Mouse (Mus musculus): ENCODE results near the gene Rpl21. TPM values are rescaled to one million over a fixed set of nuclear protein-coding genes. Genes with fewer than 3 reads are reported as not detected.

The Rpl21 gene
- 520 and 529 TPM in 2 replicates for polyA plus RNA-seq (2016; fragmentation: Nextera tagmentation; extraction: Ambion mirVana)

DNA sequence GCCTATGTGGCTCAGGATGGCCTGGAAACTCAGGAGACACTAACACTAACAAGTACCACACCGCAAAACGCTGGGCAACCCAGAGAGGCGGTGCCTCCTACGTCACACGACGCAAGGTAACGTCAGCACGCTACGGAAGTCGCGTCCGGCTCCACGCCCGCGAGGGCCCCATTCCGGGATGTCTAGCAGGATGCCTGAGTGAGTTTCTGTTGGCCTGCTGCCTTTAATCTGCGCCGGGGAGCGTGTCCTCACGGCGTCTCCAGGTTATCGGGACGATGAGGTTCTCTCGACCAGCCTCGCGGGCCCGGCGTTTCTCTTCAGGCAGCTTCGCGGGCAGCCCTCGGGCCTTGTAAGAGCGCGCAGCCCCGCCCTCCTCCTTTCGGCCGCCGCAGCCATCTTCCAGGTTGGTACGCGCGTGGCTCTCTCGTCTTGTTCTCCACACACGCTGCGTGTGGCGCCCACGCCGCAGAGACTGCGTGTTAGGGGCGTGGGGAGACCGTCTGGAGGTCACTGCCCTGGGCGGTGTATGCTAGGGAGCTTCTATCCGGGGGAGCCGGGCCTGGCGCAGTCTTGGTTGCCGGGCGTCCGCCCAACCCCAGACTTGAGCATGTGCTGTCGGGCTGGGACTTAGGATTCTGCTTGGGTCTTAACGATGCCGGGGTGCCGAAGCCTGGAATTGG is at the start of gene Rpl21:
Rpl21 (plus strand) TSS at position 122 of the 680 bp plus-strand sequence.
- peak; percentile 95 for ATAC-seq
- Histone ChIP-seq H3K27me3 (replicated peaks) (no peaks in the 10 kb centered on the region), H3K36me3 (peaks cover 41% of the 10 kb centered on the region), H3K9me3 (replicated peaks) (no peaks in the 10 kb centered on the region), H3K4me2 (peak within 1 kb of the TSS; percentile 75), H3K4me3 (peak within 1 kb of the TSS; percentile 89), H3K9ac (peak within 1 kb of the TSS; percentile 91), H3K4me1 (peaks cover 49% of the 10 kb centered on the region), H3K27ac (peak within 1 kb of the TSS; percentile 87)
- under 1% methylated on average over 60 of the region's 60 CpGs for WGBS (ENCODE audit: insufficient replicate concordance)

DNA sequence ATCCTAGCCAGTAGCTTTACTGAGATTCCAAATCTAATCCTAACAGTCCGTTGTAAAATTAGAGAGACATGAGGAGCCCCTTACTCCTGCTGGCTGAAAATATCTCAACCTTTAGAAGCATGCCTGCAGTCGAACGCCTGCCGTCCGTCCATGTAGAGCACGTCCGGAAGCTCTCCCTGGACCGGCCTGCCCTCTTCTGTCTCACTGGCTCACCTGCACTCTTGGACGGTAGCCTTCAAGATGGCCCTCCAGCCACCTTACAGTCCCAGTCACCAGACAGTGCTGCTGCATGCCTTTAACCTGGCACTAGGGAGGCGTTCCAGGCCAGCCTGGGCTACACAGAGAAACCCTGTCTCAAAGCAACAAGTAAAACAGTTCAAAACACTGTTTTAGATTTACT is 49.4 kb upstream of the Rpl21 start:
- Histone ChIP-seq H3K9ac (no peak overlapping the region), H3K27ac (no peak overlapping the region), H3K4me2 (no peak overlapping the region), H3K4me1 (peaks cover 79% of the 10 kb centered on the region), H3K27me3 (replicated peaks) (no peaks in the 10 kb centered on the region), H3K36me3 (peaks cover 11% of the 10 kb centered on the region; the same call in 1 of the 2 replicates), H3K4me3 (no peak overlapping the region), H3K9me3 (replicated peaks) (no peaks in the 10 kb centered on the region)
- no peak for ATAC-seq
- WGBS (ENCODE audit: insufficient replicate concordance): 84% methylated on average over 10 of the region's 10 CpGs

DNA sequence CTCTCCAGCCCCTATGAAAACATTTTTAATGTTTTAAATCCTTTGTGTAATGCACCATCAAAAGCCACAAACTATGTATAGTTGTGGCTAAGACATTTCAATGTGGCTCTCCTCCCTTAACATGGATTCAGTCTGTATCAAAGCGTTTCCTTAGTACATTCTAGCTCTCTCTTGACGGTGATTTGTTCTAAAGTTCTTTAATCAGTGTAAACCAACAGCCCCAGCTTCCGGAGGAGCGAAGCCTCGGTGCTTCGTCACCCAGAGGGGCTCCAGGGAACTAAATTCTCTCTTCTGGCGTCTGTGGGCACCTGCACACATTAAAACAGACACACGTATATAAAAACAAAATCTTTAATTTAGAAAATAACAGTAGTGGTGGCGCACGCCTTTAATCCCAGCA is 48.8 kb upstream of the Rpl21 start:
- H3K9ac ChIP-seq: no peak overlapping the region
- 82% methylated on average over 10 of the region's 10 CpGs for WGBS (ENCODE audit: insufficient replicate concordance)
- H3K4me2 ChIP-seq: no peak overlapping the region
- peaks cover 81% of the 10 kb centered on the region for H3K4me1 ChIP-seq
- ATAC-seq: no peak
- no peak overlapping the region for H3K27ac ChIP-seq
- peaks cover 11% of the 10 kb centered on the region; the same call in 1 of the 2 replicates for H3K36me3 ChIP-seq
- no peak overlapping the region for H3K4me3 ChIP-seq
- H3K27me3 ChIP-seq (replicated peaks): no peaks in the 10 kb centered on the region
- H3K9me3 ChIP-seq (replicated peaks): no peaks in the 10 kb centered on the region

DNA sequence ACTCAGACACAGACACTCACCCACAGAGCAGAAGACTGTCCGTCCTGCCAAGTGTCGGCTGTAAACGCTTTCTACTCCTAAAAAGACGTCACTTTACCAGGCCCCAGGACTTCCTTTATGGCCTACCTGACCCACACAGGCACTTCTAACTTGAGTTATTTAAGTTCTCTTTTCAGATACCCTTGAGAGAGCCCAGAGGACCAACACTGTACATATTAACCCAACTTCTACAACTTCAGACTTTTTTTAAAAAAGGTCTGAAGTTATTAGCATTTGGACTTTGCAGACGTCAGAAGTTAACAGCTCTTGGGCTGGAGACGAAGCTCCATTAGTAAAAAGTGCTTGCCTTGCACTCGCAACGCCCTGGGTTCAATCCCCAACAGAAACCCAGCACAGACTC is 46.6 kb upstream of the Rpl21 start:
- Histone ChIP-seq H3K4me3 (no peak overlapping the region), H3K27ac (no peak overlapping the region), H3K9ac (no peak overlapping the region), H3K4me2 (no peak overlapping the region), H3K9me3 (replicated peaks) (no peaks in the 10 kb centered on the region), H3K27me3 (replicated peaks) (no peaks in the 10 kb centered on the region), H3K4me1 (peaks cover 81% of the 10 kb centered on the region), H3K36me3 (peaks cover 11% of the 10 kb centered on the region; the same call in 1 of the 2 replicates)
- 65% methylated on average over 8 of the region's 8 CpGs for whole genome bisulfite sequencing (ENCODE audit: insufficient replicate concordance)
- no peak for ATAC-seq

DNA sequence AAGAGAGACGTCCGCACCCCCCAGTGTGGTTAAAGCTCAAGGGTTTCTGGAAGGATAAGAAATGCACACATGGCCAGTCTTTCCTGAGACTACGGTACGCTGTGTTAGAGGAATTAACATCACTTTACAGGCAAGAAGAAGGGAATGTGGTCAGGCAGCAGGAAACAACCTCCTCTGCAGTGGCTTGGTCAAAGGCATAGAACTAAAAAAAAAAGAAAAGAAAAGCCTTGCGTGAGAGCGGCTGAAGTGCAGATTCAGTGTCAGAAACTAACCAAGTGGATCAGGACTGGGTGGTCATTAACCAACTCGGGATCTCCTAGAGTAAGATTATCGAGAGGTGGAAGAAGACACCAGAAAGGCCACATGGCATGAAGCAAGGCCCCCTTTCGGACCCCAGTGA is 43.3 kb upstream of the Rpl21 start:
- WGBS (ENCODE audit: insufficient replicate concordance): 54% methylated on average over 9 of the region's 9 CpGs
- H3K9ac ChIP-seq: no peak overlapping the region

DNA sequence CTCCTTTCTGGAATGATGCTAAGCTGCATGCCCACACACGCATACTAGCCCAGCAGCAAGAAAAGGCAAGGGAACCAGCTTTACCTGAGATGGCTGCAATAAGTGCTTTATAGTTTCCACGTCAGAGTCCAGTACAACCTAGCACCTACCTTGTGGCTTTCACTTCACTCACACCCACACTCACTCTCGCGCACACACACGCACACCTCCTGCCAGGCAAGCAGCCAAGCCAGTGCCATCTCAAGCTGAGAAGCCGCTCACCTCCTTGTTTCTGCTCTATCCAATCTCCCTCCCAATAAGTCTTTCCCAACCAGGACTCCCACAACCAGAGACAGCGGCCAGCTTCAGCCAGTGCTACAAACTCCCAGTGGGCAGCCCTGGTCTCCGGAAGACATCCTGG is 41.7 kb upstream of the Rpl21 start:
- Histone ChIP-seq H3K27me3 (replicated peaks) (no peaks in the 10 kb centered on the region), H3K9me3 (replicated peaks) (no peaks in the 10 kb centered on the region), H3K27ac (no peak overlapping the region), H3K4me3 (no peak overlapping the region), H3K4me1 (peaks cover 81% of the 10 kb centered on the region), H3K9ac (no peak overlapping the region), H3K4me2 (no peak overlapping the region), H3K36me3 (no peaks in the 10 kb centered on the region)
- 86% methylated on average over 8 of the region's 8 CpGs for WGBS (ENCODE audit: insufficient replicate concordance)
- no peak for ATAC-seq

More for the DNA sequence above, 43.3 kb upstream of the Rpl21 start:
- H3K27ac ChIP-seq: no peak overlapping the region
- no peaks in the 10 kb centered on the region for H3K36me3 ChIP-seq
- peaks cover 85% of the 10 kb centered on the region for H3K4me1 ChIP-seq
- no peak for ATAC-seq
- H3K27me3 ChIP-seq (replicated peaks): no peaks in the 10 kb centered on the region
- no peak overlapping the region for H3K4me3 ChIP-seq
- H3K4me2 ChIP-seq: no peak overlapping the region
- H3K9me3 ChIP-seq (replicated peaks): no peaks in the 10 kb centered on the region

DNA sequence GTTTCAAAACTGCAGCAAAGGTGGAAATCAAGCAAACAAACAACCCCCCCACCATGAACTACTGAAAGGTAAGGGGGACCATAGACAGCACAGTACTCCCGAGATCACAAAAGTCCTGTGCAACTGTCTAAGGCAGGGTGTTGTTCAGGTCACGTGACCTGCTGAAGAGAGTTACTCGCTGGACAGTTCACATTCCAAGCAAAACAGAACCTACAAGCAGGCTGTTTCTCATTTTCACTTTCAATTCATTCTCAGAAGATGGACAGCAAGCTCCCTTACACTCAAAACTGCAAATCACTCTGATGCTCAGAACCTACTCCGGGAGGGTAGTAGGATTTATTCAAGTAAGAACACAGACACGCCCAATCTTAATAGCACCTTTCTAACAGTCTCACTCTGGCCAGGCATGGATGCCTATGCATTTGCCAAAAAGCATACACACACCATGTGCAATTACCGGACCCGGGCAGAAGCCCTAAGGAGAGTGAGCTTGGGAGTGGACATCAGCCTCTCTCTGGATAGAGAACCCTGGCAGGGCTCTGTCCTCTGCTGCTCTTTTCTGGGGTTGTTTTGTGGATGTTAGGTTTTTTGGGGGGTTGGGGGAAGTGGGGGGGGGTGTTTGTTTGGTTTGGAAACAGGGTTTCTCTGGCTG is 40.4 kb upstream of the Rpl21 start:
- H3K9ac ChIP-seq: no peak overlapping the region
- peaks cover 79% of the 10 kb centered on the region for H3K4me1 ChIP-seq
- no peak for ATAC-seq

DNA sequence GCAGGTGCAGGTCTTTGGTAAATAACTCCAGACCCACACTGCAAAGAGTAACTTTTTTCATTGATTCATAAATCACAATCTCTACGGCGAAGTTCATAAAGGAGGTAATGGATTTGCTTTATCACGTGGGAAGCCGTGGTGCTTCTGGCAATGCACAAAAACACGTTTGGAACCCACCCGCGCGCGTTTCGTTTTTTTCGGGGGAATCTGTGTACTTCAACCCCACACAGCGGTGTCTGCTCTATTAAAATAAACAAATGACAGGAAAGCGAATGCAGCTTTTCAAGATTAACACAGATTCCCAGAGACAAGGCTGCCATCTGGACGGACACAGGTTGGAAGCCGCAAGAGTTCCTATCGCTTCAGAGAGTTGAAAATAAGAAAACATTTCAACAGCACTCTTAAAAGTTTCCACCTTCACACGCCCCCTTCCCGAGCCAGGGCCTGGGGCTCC is 39.0 kb upstream of the Rpl21 start:
- H3K4me3 ChIP-seq: peak overlapping the region; percentile 90
- no peak for ATAC-seq
- H3K9me3 ChIP-seq (replicated peaks): no peaks in the 10 kb centered on the region
- H3K4me1 ChIP-seq: peaks cover 81% of the 10 kb centered on the region
- no peaks in the 10 kb centered on the region for H3K36me3 ChIP-seq
- H3K27ac ChIP-seq: peak overlapping the region; percentile 93
- H3K9ac ChIP-seq: peak overlapping the region; percentile 95
- WGBS (ENCODE audit: insufficient replicate concordance): 6% methylated on average over 18 of the region's 18 CpGs
- H3K4me2 ChIP-seq: peak overlapping the region; percentile 96
- H3K27me3 ChIP-seq (replicated peaks): no peaks in the 10 kb centered on the region; the same call in 1 of the 2 replicates

More for the DNA sequence above, 40.4 kb upstream of the Rpl21 start:
- Histone ChIP-seq H3K4me2 (peak overlapping the region; percentile 96), H3K4me3 (no peak overlapping the region), H3K9me3 (replicated peaks) (no peaks in the 10 kb centered on the region), H3K36me3 (no peaks in the 10 kb centered on the region), H3K27ac (no peak overlapping the region), H3K27me3 (replicated peaks) (no peaks in the 10 kb centered on the region)
- WGBS (ENCODE audit: insufficient replicate concordance): 69% methylated on average over 7 of the region's 7 CpGs

DNA sequence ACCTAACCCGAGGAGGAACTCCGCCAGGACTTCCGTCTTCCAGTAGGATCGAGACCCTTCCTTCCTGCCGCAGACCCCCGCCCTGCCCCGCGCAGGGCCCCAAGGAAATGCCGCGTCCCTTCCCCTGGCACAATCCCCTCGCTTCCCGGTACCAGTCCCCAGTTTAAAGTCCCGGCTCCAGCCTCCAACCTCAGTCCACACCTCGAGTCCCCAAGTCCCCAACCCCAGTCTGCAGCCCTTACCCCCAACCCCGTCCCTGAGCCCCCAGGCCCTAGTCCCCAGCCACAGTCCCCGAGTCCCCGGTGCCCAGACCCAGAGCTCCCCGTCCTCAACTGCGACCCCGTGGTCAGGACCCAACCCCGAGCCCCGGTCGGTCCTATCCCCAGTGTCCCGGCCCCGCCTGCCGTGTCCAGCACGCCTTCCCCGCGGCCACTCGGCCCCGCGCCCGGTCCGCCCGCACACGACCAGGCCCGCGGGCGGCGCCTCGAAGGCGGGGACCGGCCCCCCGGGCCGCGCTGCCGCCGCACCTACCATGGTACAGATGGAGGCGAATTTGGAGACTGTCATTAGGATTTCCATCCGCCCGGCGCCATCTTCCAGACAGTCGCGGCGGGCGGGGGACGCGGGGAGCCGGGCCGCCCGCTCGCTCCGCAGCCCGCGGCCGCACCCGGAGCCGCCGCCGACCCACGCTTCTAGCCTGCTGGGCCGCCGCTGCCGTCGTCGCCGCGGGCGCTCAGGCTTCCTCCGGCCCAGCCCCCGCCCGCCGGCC is 38.4 kb upstream of the Rpl21 start:
- H3K4me1 ChIP-seq: peaks cover 79% of the 10 kb centered on the region
- no peaks in the 10 kb centered on the region for H3K9me3 ChIP-seq (replicated peaks)
- peak overlapping the region; percentile 96 for H3K4me2 ChIP-seq
- H3K36me3 ChIP-seq: no peaks in the 10 kb centered on the region
- H3K9ac ChIP-seq: peak overlapping the region; percentile 95
- H3K27me3 ChIP-seq (replicated peaks): no peaks in the 10 kb centered on the region; the same call in 1 of the 2 replicates
- H3K27ac ChIP-seq: peak overlapping the region; percentile 93
- ATAC-seq: peak; percentile 56
- peak overlapping the region; percentile 90 for H3K4me3 ChIP-seq
- WGBS (ENCODE audit: insufficient replicate concordance): under 1% methylated on average over 81 of the region's 83 CpGs

DNA sequence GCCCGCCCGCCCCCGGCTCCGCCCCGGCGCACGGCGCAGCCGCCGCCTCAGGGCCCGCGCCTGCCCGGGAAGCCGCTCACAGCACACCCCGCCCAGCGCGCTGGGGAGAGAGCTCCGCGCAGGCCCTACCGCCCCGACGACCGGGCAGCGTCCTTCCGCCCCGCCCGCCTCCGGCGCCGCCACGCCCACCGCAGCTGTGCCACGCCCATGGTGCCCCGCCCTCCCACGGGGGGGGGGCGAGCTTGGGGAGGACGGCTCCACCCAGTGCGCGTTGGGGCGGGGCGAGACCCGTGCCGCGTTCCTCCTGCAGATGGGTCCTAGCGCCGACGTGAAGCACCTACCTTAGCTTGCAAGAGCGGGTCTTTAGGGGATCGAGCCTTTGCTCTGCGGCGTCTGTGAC is 37.8 kb upstream of the Rpl21 start, which contains the start of gene Usp12:
Usp12 (minus strand) TSS at position 154 of the 400 bp plus-strand sequence.
- WGBS (ENCODE audit: insufficient replicate concordance): under 1% methylated on average over 31 of the region's 51 CpGs
- peak within 1 kb of the TSS; percentile 95 for H3K9ac ChIP-seq
- peak within 1 kb of the TSS; percentile 93 for H3K27ac ChIP-seq
- no peaks in the 10 kb centered on the region for H3K36me3 ChIP-seq
- ATAC-seq: peak; percentile 98
- H3K27me3 ChIP-seq (replicated peaks): no peaks in the 10 kb centered on the region; the same call in 1 of the 2 replicates
- H3K4me3 ChIP-seq: peak within 1 kb of the TSS; percentile 90
- H3K9me3 ChIP-seq (replicated peaks): no peaks in the 10 kb centered on the region
- H3K4me2 ChIP-seq: peak within 1 kb of the TSS; percentile 96
- peaks cover 74% of the 10 kb centered on the region for H3K4me1 ChIP-seq

DNA sequence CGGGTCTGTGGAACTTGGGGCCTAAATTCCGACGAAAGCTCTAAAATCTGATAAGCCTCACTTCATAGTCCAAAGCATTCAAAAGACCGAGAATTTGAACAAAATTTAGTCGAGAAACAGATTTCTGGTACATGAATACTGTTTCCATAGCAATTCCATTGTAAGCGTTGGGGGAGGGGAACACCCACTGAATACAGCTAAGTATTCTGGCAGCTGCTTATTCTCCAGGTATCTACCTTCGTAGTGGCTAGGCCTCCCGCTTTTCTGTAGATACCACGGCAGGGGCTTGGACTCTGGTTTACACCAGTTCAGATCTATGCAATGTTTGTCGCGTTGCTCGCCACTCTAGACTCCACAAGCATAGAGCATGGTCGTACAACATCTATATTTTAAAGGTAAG is 37.0 kb upstream of the Rpl21 start:
- no peak overlapping the region for H3K4me3 ChIP-seq
- no peaks in the 10 kb centered on the region for H3K36me3 ChIP-seq
- no peaks in the 10 kb centered on the region; the same call in 1 of the 2 replicates for H3K27me3 ChIP-seq (replicated peaks)
- H3K27ac ChIP-seq: 0 out of 2 replicates have a peak overlapping the region, but pooled peaks have one; percentile 57
- peaks cover 66% of the 10 kb centered on the region for H3K4me1 ChIP-seq
- no peak for ATAC-seq
- H3K9me3 ChIP-seq (replicated peaks): no peaks in the 10 kb centered on the region
- no peak overlapping the region for H3K9ac ChIP-seq
- H3K4me2 ChIP-seq: no peak overlapping the region
- WGBS (ENCODE audit: insufficient replicate concordance): 73% methylated on average over 13 of the region's 13 CpGs

All from liver, embryonic 12.5 days (tissue).